Mouse (Mus musculus): Measurements from ENCODE around the gene Zdhhc9. TPM values are rescaled to one million over a fixed set of nuclear protein-coding genes. Genes with fewer than 3 reads are reported as not detected.

Gene Zdhhc9
- polyA plus RNA-seq, 1 experiment from 2014 or later = 3.6 TPM

DNA sequence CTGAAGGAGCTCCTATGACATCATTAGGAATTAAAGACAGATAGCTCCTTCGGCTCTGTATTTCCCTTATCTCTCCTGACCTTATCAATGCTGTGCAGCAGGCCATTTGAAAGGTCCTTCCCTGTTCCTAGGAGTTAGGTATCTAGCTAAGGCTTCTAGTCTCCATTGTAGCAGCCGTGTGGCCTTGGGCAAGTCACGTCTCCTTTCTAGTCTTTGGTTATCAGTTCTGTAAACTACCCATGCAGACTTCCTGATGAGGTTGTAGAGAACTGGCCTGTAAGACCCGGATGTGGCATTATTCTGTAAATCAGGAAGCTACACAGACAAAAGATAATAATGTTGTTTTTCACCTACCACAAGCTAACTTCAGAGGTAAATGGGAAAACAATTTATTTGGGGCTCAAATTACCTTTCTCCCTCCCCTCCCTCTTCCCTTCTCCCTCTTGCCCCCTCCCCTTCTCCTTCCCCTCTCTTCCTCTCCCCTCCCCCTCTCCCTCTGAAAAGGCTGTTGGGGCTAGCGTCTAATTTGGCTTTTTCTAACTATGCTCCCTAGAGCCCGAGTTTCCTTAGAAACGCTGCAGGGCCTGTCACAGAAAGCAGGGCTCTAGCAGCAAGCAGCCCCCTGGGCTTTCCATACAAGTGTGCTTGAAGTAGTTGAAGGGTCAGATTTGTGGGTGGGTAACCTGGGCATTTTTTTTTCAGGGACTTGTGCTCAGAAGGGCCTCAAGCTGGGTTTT is 70.0 kb downstream of the Zdhhc9 start:
- no peaks in the 10 kb centered on the region for H3K36me3 ChIP-seq (replicated peaks)
- peaks cover 33% of the 10 kb centered on the region for H3K4me1 ChIP-seq
- WGBS = 46% methylated on average over 7 of the region's 7 CpGs
- no peak for DNase-seq (ENCODE audit: extremely low spot score, low spot score)
- peak overlapping the region; percentile 72 for H3K27ac ChIP-seq
- peaks cover 14% of the 10 kb centered on the region for H3K27me3 ChIP-seq (ENCODE audit: poor library complexity, severe bottlenecking)
- no peaks in the 10 kb centered on the region for H3K9me3 ChIP-seq
- H3K4me3 ChIP-seq = no peak overlapping the region

DNA sequence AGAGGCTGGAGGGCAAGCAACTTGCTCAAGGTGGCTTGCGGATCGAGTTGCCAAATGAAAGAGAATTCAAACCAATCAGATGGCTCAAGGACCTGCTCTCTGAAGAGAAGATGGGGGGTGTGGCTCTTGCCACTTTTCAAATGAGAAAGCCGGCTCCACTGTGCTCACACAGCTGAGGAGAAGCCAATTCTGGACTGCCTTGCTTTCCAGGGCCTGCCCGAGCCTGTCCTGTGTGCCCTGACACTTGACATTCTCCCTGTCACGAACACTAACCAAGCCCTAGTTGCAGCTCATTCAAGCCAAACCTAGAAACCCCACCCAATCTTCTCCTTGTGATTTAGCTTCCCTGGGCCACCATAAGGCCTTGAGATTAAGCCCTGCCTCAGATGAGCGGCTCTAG is 70.7 kb downstream of the Zdhhc9 start:
- 57% methylated on average over 6 of the region's 6 CpGs for WGBS
- DNase-seq (ENCODE audit: extremely low spot score, low spot score) = no peak
- H3K4me1 ChIP-seq = peaks cover 27% of the 10 kb centered on the region
- no peaks in the 10 kb centered on the region for H3K9me3 ChIP-seq
- H3K36me3 ChIP-seq (replicated peaks) = no peaks in the 10 kb centered on the region
- peaks cover 14% of the 10 kb centered on the region for H3K27me3 ChIP-seq (ENCODE audit: poor library complexity, severe bottlenecking)
- no peak overlapping the region for H3K4me3 ChIP-seq
- peak overlapping the region; percentile 58; the same call in 1 of the 2 replicates for H3K27ac ChIP-seq

DNA sequence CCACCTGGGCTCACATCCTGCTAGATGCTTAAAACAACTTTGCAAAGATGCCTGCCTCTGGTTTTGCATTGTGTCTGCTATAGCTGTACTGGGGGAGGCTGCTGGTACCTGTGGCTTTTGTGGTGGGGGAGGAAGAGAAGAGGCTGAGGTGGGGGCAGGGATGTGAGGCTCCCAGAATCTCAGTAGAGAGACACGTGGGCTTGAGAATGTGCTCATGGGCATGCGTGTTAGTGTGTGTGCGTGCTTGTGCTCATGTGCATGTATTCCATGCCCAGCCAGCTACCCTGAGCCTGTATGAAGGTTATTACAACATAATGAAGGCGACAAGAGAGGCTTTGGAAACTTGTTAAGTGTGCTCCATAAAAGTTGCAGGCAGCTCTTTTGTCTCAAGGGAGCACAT is 71.7 kb downstream of the Zdhhc9 start:
- Histone ChIP-seq H3K27ac (no peak overlapping the region), H3K9me3 (no peaks in the 10 kb centered on the region), H3K36me3 (replicated peaks) (no peaks in the 10 kb centered on the region), H3K4me1 (peaks cover 27% of the 10 kb centered on the region), H3K27me3 (ENCODE audit: poor library complexity, severe bottlenecking) (peaks cover 11% of the 10 kb centered on the region), H3K4me3 (no peak overlapping the region)
- 86% methylated on average over 4 of the region's 4 CpGs for WGBS
- DNase-seq (ENCODE audit: extremely low spot score, low spot score) = no peak

DNA sequence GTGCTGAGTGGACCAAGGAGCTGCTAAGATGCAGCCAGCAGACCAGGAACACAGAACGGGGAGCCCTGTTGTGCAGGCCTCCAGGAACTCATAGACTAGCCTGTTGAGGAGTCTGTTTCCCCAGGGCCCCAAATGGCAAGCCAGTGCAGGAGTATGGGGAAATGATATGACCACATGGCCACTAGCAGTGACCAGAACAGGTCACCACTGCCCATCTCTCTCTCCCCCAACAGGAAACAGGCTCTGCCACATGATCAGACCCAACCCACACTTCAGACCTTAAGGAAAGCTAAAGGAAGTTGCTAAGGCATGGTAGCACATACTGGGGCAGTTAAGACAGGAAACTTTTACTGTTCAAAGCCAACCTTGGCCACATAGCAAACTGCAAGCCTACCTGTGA is 79.5 kb downstream of the Zdhhc9 start:
- Histone ChIP-seq H3K36me3 (replicated peaks) (no peaks in the 10 kb centered on the region), H3K9me3 (no peaks in the 10 kb centered on the region), H3K4me3 (no peak overlapping the region), H3K4me1 (peaks cover 20% of the 10 kb centered on the region), H3K27me3 (ENCODE audit: poor library complexity, severe bottlenecking) (0 out of 2 replicates have a peak, but pooled peaks cover 6% of the 10 kb centered on the region), H3K27ac (no peak overlapping the region)
- WGBS = 90% methylated on average over 1 of the region's 1 CpGs
- DNase-seq (ENCODE audit: extremely low spot score, low spot score) = no peak

DNA sequence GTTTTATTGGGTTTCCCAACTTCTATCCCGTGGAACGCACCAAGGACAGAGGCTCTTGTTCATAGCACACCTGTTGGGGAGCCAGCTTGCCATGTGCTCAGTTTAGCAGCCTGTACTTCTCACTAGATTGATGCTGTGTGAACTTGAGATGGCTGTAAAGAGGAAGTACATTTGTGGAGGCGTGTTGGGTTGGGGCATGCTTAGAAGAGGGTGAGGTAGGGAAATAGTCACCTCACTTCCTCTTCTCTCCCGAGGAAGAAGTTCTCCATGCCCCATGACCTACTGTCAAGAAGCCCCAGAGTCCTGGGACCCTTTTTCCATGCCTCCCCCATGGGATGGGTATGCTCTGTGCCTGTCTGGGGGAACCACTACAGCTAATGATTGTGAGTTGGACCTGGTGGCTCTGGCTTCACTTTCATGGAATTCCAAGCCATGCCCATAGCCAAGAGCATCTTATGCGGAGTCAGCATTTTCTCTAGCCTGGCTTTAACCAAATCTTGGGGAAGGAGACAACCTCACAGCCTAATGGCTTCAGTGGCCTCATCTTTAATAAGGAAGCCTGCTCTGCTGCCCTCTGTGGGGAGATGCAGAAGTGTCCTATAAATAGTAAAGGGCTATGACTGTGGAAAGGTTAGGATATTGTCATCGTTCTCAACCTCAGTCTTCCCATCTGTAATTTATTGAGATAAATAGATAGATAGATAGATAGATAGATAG is 81.0 kb downstream of the Zdhhc9 start:
- H3K27me3 ChIP-seq (ENCODE audit: poor library complexity, severe bottlenecking) = 0 out of 2 replicates have a peak, but pooled peaks cover 6% of the 10 kb centered on the region
- 88% methylated on average over 6 of the region's 6 CpGs for WGBS

DNA sequence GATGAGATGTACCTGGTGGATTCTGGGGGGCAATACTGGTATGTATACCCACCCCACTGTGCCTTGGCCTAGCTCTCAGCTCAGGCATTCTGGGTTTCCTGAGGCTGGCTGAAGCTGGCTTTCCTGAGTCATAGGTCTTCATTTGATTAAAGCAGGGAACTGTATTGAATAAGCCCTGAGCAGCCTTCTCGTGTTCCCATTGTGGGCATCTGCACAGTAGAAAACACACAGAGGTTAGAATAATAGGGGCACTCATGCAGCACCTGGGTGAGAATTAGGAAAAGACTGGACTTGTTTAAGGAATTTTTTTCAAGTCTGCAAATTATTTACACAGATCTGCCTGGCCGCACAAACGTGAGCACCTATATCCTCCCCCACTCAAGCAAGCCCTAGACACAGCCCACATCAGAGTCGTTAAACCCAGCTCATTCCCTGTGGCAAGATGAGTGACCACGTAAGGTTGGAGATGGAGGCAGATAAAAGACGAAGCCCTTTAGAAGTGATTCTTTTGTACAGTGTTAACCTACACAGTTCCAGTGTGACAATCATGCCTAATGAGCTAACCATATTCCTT is 81.7 kb downstream of the Zdhhc9 start:
- Histone ChIP-seq H3K9me3 (no peaks in the 10 kb centered on the region), H3K27me3 (ENCODE audit: poor library complexity, severe bottlenecking) (0 out of 2 replicates have a peak, but pooled peaks cover 6% of the 10 kb centered on the region), H3K27ac (no peak overlapping the region), H3K4me3 (no peak overlapping the region), H3K4me1 (peaks cover 21% of the 10 kb centered on the region), H3K36me3 (replicated peaks) (no peaks in the 10 kb centered on the region)
- 61% methylated on average over 6 of the region's 6 CpGs for WGBS
- DNase-seq (ENCODE audit: extremely low spot score, low spot score) = no peak

More for the DNA sequence above, 81.0 kb downstream of the Zdhhc9 start:
- no peak overlapping the region for H3K4me3 ChIP-seq
- H3K36me3 ChIP-seq (replicated peaks) = no peaks in the 10 kb centered on the region
- no peaks in the 10 kb centered on the region for H3K9me3 ChIP-seq
- no peak overlapping the region for H3K27ac ChIP-seq
- H3K4me1 ChIP-seq = peaks cover 21% of the 10 kb centered on the region
- no peak for DNase-seq (ENCODE audit: extremely low spot score, low spot score)

DNA sequence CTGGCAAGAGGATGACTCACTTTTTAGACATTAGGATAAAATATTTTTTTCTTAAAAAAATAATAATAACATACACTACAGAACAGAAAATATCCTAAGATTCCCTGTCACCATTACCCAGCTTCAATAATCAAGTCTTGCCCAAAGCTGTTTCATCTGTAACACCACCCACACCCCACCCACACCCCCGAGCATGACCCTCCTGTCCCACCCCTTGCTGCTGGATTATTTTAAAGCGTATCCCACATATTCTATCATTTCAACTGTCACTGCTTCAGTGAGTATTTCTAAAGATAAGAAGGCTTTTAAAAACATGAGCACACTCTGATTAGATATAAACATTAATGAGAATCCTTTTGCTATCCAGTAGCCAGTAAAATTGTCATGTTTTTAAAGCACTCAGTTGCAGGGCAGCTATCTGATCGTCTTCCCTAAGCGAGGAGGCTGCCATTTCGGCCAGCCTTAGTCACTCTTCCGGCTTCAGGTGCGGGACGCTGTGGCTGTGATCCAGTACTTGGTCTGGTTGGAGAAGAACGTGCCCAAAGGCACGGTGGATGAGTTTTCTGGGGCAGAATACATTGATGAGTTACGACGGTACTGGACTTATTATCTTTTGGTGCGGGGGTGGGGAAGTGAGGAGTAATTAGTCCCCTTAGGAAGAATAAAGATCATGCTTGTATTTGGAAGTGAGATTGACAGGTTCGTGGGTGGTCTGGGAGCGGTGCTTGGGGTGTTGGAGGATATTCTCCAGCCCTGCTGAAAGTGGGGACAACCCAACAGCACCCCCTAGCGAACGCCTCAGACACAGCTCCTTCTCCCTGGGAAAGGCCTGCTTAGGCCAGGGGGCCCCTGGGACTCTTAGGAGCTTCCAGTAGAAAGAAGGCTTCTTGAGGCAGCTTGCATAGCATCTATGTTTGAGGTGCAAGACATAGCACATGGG is 84.3 kb downstream of the Zdhhc9 start:
- no peaks in the 10 kb centered on the region for H3K9me3 ChIP-seq
- peak; percentile 45 for DNase-seq (ENCODE audit: extremely low spot score, low spot score)
- H3K27ac ChIP-seq = no peak overlapping the region
- 30% methylated on average over 17 of the region's 17 CpGs for WGBS
- peak overlapping the region; percentile 10; the same call in 1 of the 2 replicates for H3K4me3 ChIP-seq
- H3K27me3 ChIP-seq (ENCODE audit: poor library complexity, severe bottlenecking) = 0 out of 2 replicates have a peak, but pooled peaks cover 6% of the 10 kb centered on the region
- peaks cover 21% of the 10 kb centered on the region for H3K4me1 ChIP-seq
- H3K36me3 ChIP-seq (replicated peaks) = no peaks in the 10 kb centered on the region

Other genes starting within 250 kb of the Zdhhc9 start
- 4.7 and 5.3 TPM in 2 replicates for gene Apln, start 174.0 kb downstream of the Zdhhc9 start, polyA plus RNA-seq (2016; fragmentation: Nextera tagmentation; extraction: Ambion mirVana)
- gene Xpnpep2, start 100.2 kb downstream of the Zdhhc9 start, polyA plus RNA-seq (2016; fragmentation: Nextera tagmentation; extraction: Ambion mirVana) = 0.66 and 0.74 TPM in 2 replicates
- gene Sash3, start 62.4 kb downstream of the Zdhhc9 start, polyA plus RNA-seq (2016; fragmentation: Nextera tagmentation; extraction: Ambion mirVana) = 1.0 and 1.4 TPM in 2 replicates
- 24.6 TPM in 2 replicates for gene Utp14a, start 48.0 kb upstream of the Zdhhc9 start, polyA plus RNA-seq (2016; fragmentation: Nextera tagmentation; extraction: Ambion mirVana)
- 5.1 and 6.2 TPM in 2 replicates for gene Bcorl1, start 132.5 kb upstream of the Zdhhc9 start, polyA plus RNA-seq (2016; fragmentation: Nextera tagmentation; extraction: Ambion mirVana)

Data from forebrain, embryonic 10.5 days (tissue).